Mouse (Mus musculus) layer of hippocampus, postnatal 10 days (tissue): ENCODE data around the gene Pkdrej. TPM values are rescaled to one million over a fixed set of nuclear protein-coding genes. Genes with fewer than 3 reads are reported as not detected.
A peak's percentile ranks its signal among the peaks of the same experiment; 100 is the strongest.
"Not testable (repeated sequence)": the region's sequence is repeated elsewhere in the genome, so short reads cannot be mapped to it uniquely, and the experiment has no call there.

Experiments
- DNase-seq, 2 experiments: peaks; one replicate each; pipeline ENCODE4 v3.0.0; 2021; ENCODE audit warnings: low spot score in 2 of 2
- long read RNA-seq: library from polyadenylated mRNA; stranded (forward); transcript quantifications from one replicate; pipeline ENCODE4 v2.0.0, GENCODE M21; 2023
- total RNA-seq, 2 experiments: library from RNA; stranded (reverse); gene quantifications; 2 replicates each; pipeline ENCODE4 v1.2.3; 2021

Pkdrej gene
- under 1 TPM; 0.42 to 0.43 TPM for total RNA-seq
- long read RNA-seq, result 0 reads

GRCm38 (mm10) chr15:85821203-85822010 is at the start of gene Pkdrej:
Gene Pkdrej, minus strand, starts transcription at chr15:85821734.
- DNase-seq, result peak; percentile 51 to 60

GRCm38 (mm10) chr15:85867696-85868095 is 46.2 kb upstream of the Pkdrej start:
- peak; percentile 72 to 79 for DNase-seq

GRCm38 (mm10) chr15:85865913-85866312 is 44.4 kb upstream of the Pkdrej start:
- DNase-seq, result not testable (repeated sequence)

- DNase-seq, result peak; percentile 91 to 95
Observed at GRCm38 (mm10) chr15:85859490-85860031, 38.0 kb upstream of the Pkdrej start, which contains the start of gene Gtse1. Gene Gtse1, plus strand, starts transcription at chr15:85859745.

GRCm38 (mm10) chr15:85858980-85859489 is 37.5 kb upstream of the Pkdrej start:
- no peak for DNase-seq

GRCm38 (mm10) chr15:85851656-85852392 is 30.3 kb upstream of the Pkdrej start:
- no peak for DNase-seq

- no peak for DNase-seq
Observed at GRCm38 (mm10) chr15:85845071-85845470, 23.5 kb upstream of the Pkdrej start.

GRCm38 (mm10) chr15:85841796-85842360 is 20.3 kb upstream of the Pkdrej start:
- DNase-seq, result no peak

- DNase-seq, result peak; percentile 25 to 30
Observed at GRCm38 (mm10) chr15:85840983-85841382, 19.4 kb upstream of the Pkdrej start.

GRCm38 (mm10) chr15:85836887-85837286 is 15.4 kb upstream of the Pkdrej start:
- no peak for DNase-seq

GRCm38 (mm10) chr15:85835335-85835734 is 13.8 kb upstream of the Pkdrej start:
- no peak for DNase-seq

GRCm38 (mm10) chr15:85832599-85832998 is 11.1 kb upstream of the Pkdrej start:
- no peak for DNase-seq

- peak; percentile 71 to 80 for DNase-seq
Observed at GRCm38 (mm10) chr15:85831954-85832590, 10.5 kb upstream of the Pkdrej start, which contains the start of gene Ttc38. Gene Ttc38, plus strand, starts transcription at chr15:85832306.

- DNase-seq, result no peak
Observed at GRCm38 (mm10) chr15:85829470-85829869, 7.9 kb upstream of the Pkdrej start.

GRCm38 (mm10) chr15:85828071-85828470 is 6.5 kb upstream of the Pkdrej start:
- DNase-seq, result no peak

- no peak for DNase-seq
Observed at GRCm38 (mm10) chr15:85826676-85827075, 5.1 kb upstream of the Pkdrej start.

GRCm38 (mm10) chr15:85822011-85822359 is 451 bp upstream of the Pkdrej start:
- no peak for DNase-seq

- no peak for DNase-seq
Observed at GRCm38 (mm10) chr15:85813428-85813827, 8.1 kb downstream of the Pkdrej start.

GRCm38 (mm10) chr15:85811535-85812277 is 9.8 kb downstream of the Pkdrej start, which contains the start of gene Cdpf1:
Gene Cdpf1, minus strand, starts transcription at chr15:85811697.
- DNase-seq, result peak; percentile 99 to 100
